Mouse (Mus musculus) fat pad, adult 2 months (tissue): ENCODE data around the gene Gm20388.
"Not testable (repeated sequence)": the region's sequence is repeated elsewhere in the genome, so short reads cannot be mapped to it uniquely, and the experiment has no call there.

Source experiments
- DNase-seq: peaks from one replicate; pipeline ENCODE4 v3.0.0-alpha.2; 2011; ENCODE audit warnings: low read depth, low spot score; ENCODE audit errors: extremely low read depth

Gene Gm20388

GRCm38 (mm10) chr8:123989128-123989527 is 4078.5 kb downstream of the Gm20388 start:
- no peak for DNase-seq

- no peak for DNase-seq
Measured at GRCm38 (mm10) chr8:123990277-123991049, 4079.8 kb downstream of the Gm20388 start.

GRCm38 (mm10) chr8:123992587-123992986 is 4081.9 kb downstream of the Gm20388 start:
- no peak for DNase-seq

DNA sequence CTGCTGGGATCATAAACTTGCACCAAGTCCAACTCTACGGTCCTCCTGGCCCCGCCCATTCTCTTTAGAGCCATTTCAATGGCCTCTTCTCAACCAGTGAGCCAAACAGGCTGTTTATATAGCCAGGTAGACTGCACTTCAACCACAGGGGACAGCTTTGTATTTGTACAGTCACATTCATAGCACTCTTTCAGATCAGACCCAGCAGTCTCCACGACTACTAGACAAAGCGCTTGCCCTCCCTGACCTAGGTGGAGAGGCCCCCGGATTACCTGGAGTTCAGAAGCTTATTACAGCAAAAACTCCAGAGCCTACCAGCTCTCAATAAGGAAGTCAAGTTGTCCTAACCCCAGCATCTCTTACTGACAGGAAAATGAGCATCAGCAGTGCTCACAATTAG is 4083.0 kb downstream of the Gm20388 start:
- DNase-seq = no peak

GRCm38 (mm10) chr8:123993997-123994396 is 4083.4 kb downstream of the Gm20388 start:
- peak; percentile 80 for DNase-seq

GRCm38 (mm10) chr8:123999568-123999967 is 4088.9 kb downstream of the Gm20388 start:
- peak; percentile 68 for DNase-seq

DNA sequence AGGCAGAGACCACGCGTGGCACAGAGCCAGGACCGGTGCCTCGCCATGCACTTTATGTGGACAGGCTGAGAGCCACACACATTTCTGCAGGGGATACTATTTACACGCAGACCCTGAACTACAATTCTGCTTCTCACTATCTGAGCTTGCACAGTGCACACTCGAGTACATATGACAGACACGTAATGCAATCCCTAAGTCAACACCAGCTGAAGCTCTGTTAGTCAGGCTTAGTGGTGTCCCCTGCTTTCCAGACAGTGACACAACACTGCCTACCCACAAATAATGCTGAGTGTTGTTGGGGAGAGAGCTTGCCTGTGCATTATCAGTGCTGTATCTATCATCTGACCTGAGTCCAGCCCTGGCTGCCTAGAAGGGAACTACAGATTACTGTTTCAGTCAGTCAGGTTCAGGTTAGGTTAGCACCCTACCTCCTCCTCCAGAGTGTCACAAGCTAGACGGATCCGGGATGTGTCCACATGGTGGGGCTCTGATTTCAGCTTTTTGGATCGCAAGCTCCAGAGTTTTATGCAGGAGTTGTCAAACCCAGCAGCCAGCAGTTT is 4092.0 kb downstream of the Gm20388 start:
- DNase-seq = no peak

- no peak for DNase-seq
Measured at GRCm38 (mm10) chr8:124007829-124008228, 4097.2 kb downstream of the Gm20388 start.

GRCm38 (mm10) chr8:124011580-124011979 is 4100.9 kb downstream of the Gm20388 start:
- no peak for DNase-seq

DNA sequence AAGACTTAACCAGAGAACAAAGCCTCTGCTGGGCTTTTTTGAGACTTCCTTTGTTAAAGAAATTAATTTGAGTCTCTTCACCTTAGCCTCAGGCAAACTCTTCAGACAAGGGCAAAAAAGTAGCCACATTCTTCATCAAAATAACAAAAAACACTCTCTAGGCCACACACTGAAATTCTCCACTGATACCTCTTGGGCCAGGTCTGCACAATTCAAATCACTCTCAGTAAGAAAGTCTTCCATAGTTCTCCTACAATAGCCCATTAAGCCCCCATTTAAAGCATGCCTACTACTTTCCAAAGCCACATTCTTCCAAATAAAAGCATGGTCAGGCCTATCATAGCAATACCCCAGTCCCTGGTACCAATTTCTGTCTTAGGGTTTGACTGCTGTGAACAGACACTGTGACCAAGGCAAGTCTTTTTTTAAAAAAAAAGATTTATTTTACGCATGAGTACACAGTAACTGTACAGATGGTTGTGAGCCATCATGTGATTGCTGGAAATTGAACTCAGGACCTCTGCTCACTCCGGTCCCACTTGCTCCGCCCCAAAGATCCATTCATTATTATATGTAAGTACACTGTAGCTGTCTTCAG is 4101.4 kb downstream of the Gm20388 start:
- no peak for DNase-seq

- not testable (repeated sequence) for DNase-seq
Measured at GRCm38 (mm10) chr8:124014299-124014698, 4103.7 kb downstream of the Gm20388 start.

DNA sequence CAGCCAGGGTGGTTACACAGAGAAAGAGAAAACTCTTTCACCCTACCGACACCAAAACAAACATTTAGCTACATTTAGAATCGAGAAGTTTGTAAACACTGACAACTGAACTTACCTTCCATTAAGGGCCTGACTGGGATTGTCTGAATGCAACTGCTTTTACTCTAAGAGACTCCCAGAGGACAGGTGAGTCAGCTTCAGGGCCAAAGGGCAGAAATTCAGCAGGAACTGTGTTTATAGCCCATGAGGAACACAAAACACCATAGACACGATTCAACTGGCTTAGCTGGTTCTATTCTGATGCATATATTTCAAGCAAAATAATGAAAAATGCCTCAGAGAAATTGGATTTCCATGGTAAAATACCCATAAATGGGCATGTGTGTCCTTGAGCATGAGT is 4104.1 kb downstream of the Gm20388 start:
- DNase-seq = no peak

DNA sequence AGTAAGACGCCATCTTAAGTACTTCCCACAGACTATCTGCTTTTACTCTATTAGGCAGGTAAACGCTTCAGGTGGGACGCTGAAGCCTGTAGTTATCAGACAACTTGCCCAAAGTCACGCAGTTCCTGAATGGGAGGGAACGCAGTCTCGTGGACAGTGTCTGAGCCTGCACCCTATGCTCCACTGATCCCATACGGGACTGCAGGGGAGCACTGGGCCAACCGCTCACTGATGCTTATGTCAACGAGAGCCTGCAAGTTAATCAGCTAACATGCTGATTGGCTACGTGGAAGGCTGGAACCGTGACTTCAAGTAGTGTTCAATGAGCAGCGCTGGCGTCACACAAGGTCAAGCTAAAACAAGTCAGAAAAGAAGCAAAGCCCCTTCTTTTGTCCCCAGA is 4109.1 kb downstream of the Gm20388 start:
- no peak for DNase-seq

GRCm38 (mm10) chr8:124020439-124021236 is 4110.0 kb downstream of the Gm20388 start:
- no peak for DNase-seq

DNA sequence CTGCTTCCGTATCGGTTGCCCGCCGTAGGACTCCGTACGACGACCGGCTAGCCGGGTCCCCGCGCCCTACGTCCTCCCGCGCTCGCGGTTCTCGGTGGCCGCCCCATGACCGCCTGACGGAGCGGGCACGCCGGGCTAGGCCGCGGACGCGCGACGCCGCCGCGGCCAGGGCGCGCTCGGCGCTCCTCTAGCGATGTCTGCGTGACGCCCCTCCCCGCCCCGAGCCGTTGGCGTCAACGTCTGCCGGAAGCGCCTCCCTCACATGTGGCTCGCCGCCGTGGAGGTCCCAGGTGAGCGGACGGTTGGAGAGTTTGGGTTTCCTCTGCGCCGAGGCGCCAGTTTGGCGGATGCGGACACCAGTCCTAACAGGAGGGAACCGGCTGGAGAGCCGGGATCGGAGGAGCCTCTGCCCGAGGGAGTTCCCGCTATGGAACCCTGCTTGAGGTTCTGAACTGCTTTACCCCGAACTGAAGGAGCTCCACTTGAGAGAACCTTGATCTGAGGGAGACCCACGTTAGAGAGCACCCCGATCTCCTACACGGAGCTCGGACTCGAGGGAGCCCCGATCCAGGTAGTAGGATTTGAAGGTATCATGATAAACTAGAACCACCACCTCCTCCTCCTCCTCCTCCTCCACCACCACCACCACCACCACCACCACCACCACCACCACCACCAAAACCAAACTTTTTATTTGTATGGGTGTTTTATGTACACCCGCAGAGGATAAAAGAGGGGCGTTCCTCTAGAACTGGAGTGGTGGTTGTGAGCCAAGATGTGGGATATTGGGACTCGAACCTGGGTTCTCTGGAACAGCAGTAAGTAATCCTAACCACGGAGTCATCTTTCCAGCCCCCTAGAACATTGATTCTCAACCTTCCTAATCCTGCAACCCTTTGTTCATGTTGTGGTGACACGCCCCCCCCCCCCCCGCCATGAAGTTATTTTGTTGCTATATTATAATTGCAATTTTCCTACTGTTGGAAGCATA is 4110.9 kb downstream of the Gm20388 start, which contains the start of the genes Taf5l and Urb2:
TSS of gene Taf5l (minus strand) at position 161 of the 991 bp plus-strand sequence.
TSS of gene Urb2 (plus strand) at position 272 of the 991 bp plus-strand sequence.
- DNase-seq = no peak

DNA sequence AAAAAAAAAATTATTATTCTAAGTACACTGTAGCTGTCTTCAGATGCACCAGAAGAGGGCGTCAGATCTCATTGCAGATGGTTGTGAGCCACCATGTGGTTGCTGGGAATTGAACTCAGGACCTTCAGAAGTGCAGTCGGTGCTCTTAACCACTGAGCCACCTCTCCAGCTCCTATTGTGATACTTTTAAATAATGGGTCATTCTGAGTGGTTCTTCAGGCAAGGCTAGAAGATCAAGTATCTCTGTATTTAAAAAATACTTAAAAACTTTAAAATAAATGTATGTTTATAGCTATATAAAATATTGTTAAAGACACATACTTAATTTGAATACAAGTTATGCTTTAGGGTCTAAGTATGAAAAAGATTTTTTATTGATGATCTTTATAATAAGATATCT is 4115.6 kb downstream of the Gm20388 start:
- DNase-seq = not testable (repeated sequence)

DNA sequence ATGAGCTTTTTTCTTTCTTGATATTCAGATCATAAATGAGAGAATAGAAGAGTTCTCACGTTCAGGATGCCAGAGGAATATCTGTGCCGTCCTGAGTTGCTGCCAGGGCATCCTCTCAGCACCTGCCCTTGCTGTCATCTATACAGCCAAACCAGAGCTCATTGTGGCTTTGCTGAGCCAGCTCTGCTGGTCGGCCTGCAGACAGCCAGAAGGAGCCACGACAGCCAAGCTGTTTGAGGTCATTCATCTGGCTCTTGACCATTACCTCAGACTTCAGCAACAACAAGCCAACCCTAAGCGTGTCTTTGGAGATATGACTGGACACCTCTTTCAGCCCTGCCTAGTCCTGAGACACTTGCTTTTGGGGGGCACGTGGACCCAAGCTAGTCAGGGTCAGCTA is 4117.2 kb downstream of the Gm20388 start:
- DNase-seq = no peak

GRCm38 (mm10) chr8:124033400-124033799 is 4122.8 kb downstream of the Gm20388 start:
- no peak for DNase-seq

- no peak for DNase-seq
Measured at GRCm38 (mm10) chr8:124038121-124038520, 4127.5 kb downstream of the Gm20388 start.

DNA sequence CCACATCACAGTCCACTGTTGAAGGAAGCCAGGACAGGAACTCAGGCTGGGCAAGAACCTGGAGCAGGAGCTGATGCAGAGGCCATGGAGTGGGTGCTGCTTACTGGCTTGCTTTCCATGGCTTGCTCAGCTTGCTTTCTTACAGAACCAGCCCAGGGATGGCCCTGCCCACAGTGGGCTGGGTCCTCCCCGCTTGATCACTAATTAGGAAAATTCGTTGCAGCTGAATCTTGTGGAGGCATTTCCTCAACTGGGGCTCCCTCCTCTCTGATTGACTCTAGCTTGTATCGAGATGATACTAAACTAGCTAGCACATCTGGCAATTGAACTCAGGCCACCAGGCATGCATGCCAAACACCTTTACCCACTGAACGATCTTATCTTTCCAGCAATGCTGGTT is 4128.7 kb downstream of the Gm20388 start:
- no peak for DNase-seq
